Mouse (Mus musculus) R1 (cell line): ENCODE measurements around the gene Cry2.
A peak's percentile ranks its signal among the peaks of the same experiment; 100 is the strongest.

ENCODE experiments used
- DNase-seq: peaks from one replicate; pipeline ENCODE4 v3.0.0-alpha.2; 2018; ENCODE audit warnings: low read depth, low spot score

Cry2 gene

GRCm38 (mm10) chr2:92388891-92389641 lies 44.8 kb downstream of the Cry2 start:
- DNase-seq = peak; percentile 99

GRCm38 (mm10) chr2:92388081-92388517 lies 45.7 kb downstream of the Cry2 start:
- DNase-seq = no peak

GRCm38 (mm10) chr2:92387646-92388045 lies 46.2 kb downstream of the Cry2 start:
- no peak for DNase-seq

- DNase-seq = no peak
Measured at GRCm38 (mm10) chr2:92386821-92387570, 46.8 kb downstream of the Cry2 start.

DNA sequence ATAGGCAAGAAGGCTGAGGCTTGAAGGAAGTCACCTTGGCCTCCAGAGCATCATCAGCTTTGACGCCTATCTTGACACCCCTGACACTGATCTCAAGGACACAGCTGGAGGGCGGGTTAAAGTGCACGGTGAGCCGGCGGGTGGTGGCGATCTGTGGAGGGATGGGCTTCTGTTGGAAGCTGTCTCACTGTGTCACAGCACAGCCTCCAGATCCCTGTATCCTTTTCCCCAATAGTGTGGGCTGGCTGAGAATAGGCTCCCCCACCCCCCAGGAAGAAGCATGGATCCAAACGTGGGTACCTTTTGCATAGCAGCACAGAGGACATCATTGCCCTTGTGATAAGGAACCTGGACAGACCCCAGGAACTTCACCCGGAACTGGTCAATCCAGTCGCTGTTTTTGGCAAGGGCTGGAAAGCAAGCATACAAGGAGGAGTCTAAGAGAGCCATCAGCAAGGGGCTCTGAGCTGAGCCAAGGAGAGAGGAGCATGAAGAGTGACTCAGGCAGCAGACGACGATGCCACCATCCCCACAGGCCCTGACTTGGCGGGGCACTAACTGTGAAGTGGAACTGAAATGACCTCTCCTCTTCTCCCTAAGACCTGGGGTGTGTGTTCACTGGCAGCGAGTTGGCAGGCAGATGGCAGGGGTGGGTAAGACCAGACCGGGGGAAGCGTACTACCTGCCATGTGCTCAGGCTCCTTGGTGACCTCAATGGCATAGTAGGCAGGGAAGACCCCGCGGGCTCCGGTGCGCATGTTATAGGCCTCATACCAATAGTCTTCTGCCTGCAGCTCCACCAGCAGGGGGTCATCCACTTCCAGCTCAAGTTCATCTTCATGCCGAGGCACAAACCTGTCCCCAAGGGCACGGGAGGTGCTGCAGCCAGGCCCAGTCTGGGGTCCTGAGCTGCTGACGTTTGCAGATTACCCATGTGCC lies 48.5 kb downstream of the Cry2 start:
- no peak for DNase-seq

- no peak for DNase-seq
Measured at GRCm38 (mm10) chr2:92384101-92384500, 49.7 kb downstream of the Cry2 start.

GRCm38 (mm10) chr2:92382759-92383158 lies 51.1 kb downstream of the Cry2 start:
- DNase-seq = no peak

DNA sequence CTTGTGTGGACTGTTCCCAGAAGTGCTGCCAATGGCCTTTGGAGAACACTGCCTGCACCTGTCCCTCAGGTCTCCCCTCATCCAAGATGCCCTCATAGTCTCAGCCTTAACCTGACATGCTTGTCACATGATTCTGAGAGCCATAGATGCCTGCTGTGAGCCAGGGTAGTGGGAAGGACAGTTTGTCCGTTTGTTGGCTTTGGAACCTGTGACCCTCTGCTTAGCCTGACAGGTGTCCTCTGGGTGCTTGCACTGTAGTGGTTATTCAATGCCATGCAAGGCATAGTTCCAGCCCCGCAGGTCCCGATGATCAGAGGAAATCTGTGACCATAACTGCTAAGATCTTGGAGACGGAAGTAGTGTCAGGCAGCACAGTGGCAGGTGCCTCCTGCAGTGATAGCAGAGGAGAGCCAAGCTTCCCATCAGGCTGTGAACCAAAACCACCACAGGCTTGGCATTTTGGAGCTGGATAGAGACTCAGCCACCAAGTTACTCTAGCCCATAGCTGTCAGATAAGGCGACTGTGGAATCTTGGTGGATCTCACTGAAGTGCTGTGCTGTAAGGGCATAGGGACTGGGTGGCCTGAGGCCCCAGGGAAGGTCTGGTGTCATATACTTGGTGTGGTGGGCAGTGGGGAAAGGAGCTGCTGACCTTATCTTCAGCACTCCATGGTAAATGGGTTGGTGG lies 51.8 kb downstream of the Cry2 start, which contains the start of gene 1700029I15Rik:
Gene 1700029I15Rik, plus strand, starts transcription at position 638 of the 688 bp plus-strand sequence.
- DNase-seq = no peak

DNA sequence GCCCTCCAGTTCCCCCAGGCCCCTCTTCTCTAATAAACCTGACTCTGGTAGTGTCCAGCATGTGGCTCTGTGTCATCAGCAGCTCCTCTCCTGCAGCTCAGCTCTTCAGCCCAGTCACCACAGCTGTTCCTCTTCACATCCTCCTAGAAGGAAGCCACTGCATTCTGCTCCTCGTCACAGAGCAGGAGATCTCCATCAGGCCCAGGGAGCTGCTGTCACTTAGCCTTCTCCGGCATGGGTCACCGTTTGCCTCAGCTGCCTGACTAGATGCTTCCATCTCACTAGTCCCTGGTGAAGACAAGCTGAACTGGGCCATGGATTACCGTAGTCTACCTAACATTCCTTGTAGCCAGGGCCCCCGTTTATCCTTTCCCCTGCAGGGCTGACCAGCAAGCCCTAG lies 52.7 kb downstream of the Cry2 start:
- no peak for DNase-seq

- no peak for DNase-seq
Measured at GRCm38 (mm10) chr2:92380495-92381050, 53.3 kb downstream of the Cry2 start.

DNA sequence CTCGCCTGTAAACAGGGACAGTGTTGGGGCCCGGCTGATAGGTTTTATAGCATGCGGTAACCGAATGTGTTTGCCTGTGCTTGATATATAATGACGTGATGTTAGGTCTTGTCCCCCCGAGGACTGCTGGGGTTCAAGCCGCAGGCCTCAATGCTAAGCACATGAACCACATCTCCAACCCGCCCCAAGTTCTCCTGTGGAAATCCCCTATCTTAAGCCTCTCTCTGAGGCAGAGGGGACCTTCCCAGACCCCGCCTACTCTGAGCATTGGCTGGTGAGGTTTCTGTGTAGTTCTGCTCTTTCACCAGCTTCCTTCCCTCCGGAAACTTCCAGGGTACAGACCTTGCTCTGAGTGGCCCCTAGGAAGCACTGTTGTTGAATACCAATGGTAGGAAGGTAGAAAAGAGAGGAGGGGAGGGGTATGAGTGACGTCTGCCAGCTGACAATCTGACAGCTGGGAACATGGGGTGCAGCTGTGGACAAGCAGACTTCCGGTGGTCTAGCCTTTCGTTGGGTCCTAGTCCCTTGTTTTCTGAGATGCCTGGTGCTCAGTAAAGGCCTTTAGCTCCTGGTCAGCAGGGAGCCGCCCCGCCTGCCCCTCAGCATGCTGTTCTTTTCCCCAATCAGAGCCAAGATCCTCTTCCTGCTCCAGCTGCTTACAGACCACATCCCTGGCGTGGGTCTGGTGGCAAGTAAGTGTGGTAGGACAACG lies 53.9 kb downstream of the Cry2 start:
- no peak for DNase-seq

- DNase-seq = no peak
Measured at GRCm38 (mm10) chr2:92377320-92377719, 56.5 kb downstream of the Cry2 start.

- DNase-seq = no peak
Measured at GRCm38 (mm10) chr2:92376300-92376699, 57.5 kb downstream of the Cry2 start.

GRCm38 (mm10) chr2:92375788-92376187 lies 58.1 kb downstream of the Cry2 start:
- no peak for DNase-seq

- DNase-seq = peak; percentile 99
Measured at GRCm38 (mm10) chr2:92375099-92375623, 58.7 kb downstream of the Cry2 start.

- peak; percentile 78 for DNase-seq
Measured at GRCm38 (mm10) chr2:92374514-92374913, 59.3 kb downstream of the Cry2 start, which contains the start of the genes Pex16 and Large2. Pex16 (plus strand) TSS chr2:92374676. Large2 (minus strand) TSS chr2:92374869.

DNA sequence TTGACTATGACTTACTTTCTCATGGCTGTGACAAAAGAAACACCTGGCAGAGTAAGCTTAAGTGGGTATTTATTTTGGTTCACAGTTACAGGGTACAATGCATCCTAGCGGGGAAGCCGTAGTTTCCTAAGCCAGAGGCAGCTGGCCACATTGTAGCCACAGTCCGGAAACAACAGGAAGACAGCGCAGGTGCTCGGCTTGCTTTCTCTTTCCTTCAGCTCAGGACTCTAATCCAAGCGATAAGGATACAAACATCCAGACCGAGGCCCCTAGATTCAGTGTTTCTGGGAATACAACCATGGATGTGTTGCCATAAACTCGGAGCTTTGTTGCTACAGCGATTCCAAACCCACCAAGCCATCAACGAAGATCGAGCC lies 60.4 kb downstream of the Cry2 start:
- no peak for DNase-seq

DNA sequence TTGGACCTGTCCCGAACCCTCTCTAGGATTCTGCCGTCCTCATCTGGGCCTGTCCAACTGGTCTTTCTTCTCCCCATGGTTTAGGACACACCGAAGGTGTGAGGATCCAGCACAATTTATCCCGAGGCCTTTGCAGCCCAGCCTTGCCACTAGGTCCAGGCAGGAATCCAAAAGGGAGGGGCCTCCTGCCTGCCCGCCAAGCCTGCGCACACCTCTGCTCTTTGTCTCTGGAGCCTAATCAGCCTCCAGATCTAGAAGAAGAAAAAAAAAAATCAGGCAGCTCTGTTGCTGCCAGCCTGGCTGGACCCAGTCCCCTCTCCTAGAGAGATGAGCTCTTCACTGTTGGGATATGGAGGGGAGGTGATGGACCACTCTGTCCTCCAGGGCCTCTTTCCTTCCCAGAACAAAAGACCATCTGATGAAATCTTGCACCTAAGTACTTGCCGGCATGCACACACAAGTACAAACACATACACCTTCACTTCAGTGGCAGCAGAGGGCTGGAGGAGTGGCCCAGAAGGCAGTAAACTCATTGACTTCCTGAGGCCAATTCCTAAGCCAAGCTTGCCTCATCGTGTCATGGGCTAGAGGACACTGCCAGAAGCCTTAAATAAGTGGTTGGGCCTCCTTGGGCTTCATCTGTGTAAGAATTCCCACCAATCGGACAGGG lies 60.9 kb downstream of the Cry2 start:
- DNase-seq = peak; percentile 54

GRCm38 (mm10) chr2:92371971-92372690 lies 61.7 kb downstream of the Cry2 start:
- peak; percentile 95 for DNase-seq
